Comparison of ENCODE assay signal across 20 mouse cellular contexts in genomic region chr10:117000975-117001374, GRCm38 (mm10). TPM values are rescaled to one million over a fixed set of nuclear protein-coding genes. Genes with fewer than 3 reads are reported as not detected.
DNase-seq lines count a peak whose midpoint lies in the region; ATAC-seq lines count a peak whose summit lies in the region.
"Had no signal": no experiment of that assay in that cellular context is flagged by ENCODE, and none has a peak within 500 bp of the region (broad histone marks: within the 10 kb centered on the region; RNA-seq: fewer than 3 reads in every experiment).

No protein-coding gene starts in this region.

- no peak overlapping the region for H3K4me2 ChIP-seq in forebrain, embryonic 14.5 days (ENCODE audit: low read length)
- H3K4me2 ChIP-seq in forebrain, embryonic 13.5 days: no peak overlapping the region
- H3K4me2 ChIP-seq in heart, embryonic 15.5 days: peak overlapping the region; percentile 33
- H3K4me2 ChIP-seq: hindbrain, embryonic 12.5 days; liver, embryonic 13.5 days; neural tube, embryonic 15.5 days; stomach, embryonic 15.5 days had no signal

- intact Hi-C loops in heart, postnatal 14 days (cut with DNase I): no loop called here

- H3K36me3 ChIP-seq in forebrain, embryonic 14.5 days (ENCODE audit: control insufficient read depth, insufficient read depth, low read length): no peaks in the 10 kb centered on the region
- no peaks in the 10 kb centered on the region for H3K36me3 ChIP-seq in forebrain, embryonic 13.5 days (ENCODE audit: poor library complexity, severe bottlenecking)
- no peaks in the 10 kb centered on the region for H3K36me3 ChIP-seq in heart, embryonic 15.5 days
- H3K36me3 ChIP-seq: hindbrain, embryonic 12.5 days; liver, embryonic 13.5 days; neural tube, embryonic 15.5 days; stomach, embryonic 15.5 days had no signal

- no peak for ATAC-seq in forebrain, embryonic 14.5 days
- ATAC-seq in forebrain, embryonic 13.5 days: no peak
- ATAC-seq in heart, embryonic 15.5 days (replicated peaks; ENCODE audit: insufficient number of reproducible peaks, insufficient read depth, low FRiP score, low read depth): 0 out of 2 replicates have a peak, but pooled peaks have one; percentile 29
- ATAC-seq: CD4-positive, CD25-positive, alpha-beta regulatory T cell, adult 4 months had no signal

- no peak overlapping the region for H3K4me3 ChIP-seq in forebrain, embryonic 14.5 days (ENCODE audit: low read depth, low read length)
- no peak overlapping the region for H3K4me3 ChIP-seq in forebrain, embryonic 13.5 days
- no peak overlapping the region; the same call in 1 of the 2 replicates for H3K4me3 ChIP-seq in heart, embryonic 15.5 days
- H3K4me3 ChIP-seq: erythroblast, embryonic 14.5 days; hindbrain, embryonic 12.5 days; liver, embryonic 13.5 days; neural tube, embryonic 15.5 days; stomach, embryonic 15.5 days had no signal

- no peak overlapping the region for H3K27ac ChIP-seq in forebrain, embryonic 14.5 days (ENCODE audit: low read depth, low read length)
- H3K27ac ChIP-seq in forebrain, embryonic 13.5 days: no peak overlapping the region
- peak overlapping the region; percentile 44 for H3K27ac ChIP-seq in heart, embryonic 15.5 days
- H3K27ac ChIP-seq: hindbrain, embryonic 12.5 days; liver, embryonic 13.5 days; neural tube, embryonic 15.5 days; stomach, embryonic 15.5 days had no signal

- no peaks in the 10 kb centered on the region for H3K27me3 ChIP-seq in forebrain, embryonic 14.5 days (replicated peaks; ENCODE audit: control insufficient read depth, insufficient read depth, low read length)
- no peaks in the 10 kb centered on the region for H3K27me3 ChIP-seq in forebrain, embryonic 13.5 days
- no peaks in the 10 kb centered on the region for H3K27me3 ChIP-seq in heart, embryonic 15.5 days
- H3K27me3 ChIP-seq: hindbrain, embryonic 12.5 days; liver, embryonic 13.5 days; neural tube, embryonic 15.5 days; stomach, embryonic 15.5 days had no signal

- H3K9ac ChIP-seq in forebrain, embryonic 14.5 days (ENCODE audit: low read length): no peak overlapping the region
- H3K9ac ChIP-seq in forebrain, embryonic 13.5 days: no peak overlapping the region
- H3K9ac ChIP-seq in heart, embryonic 15.5 days: no peak overlapping the region
- H3K9ac ChIP-seq: hindbrain, embryonic 12.5 days; liver, embryonic 13.5 days; neural tube, embryonic 15.5 days; stomach, embryonic 15.5 days had no signal

- 65% methylated on average over 12 of the region's 12 CpGs for WGBS in forebrain, embryonic 14.5 days
- 61% methylated on average over 12 of the region's 12 CpGs for WGBS in forebrain, embryonic 13.5 days
- 37% methylated on average over 12 of the region's 12 CpGs for WGBS in heart, embryonic 15.5 days

- H3K9me3 ChIP-seq in forebrain, embryonic 14.5 days (replicated peaks; ENCODE audit: control insufficient read depth, low read length): no peaks in the 10 kb centered on the region
- no peaks in the 10 kb centered on the region for H3K9me3 ChIP-seq in forebrain, embryonic 13.5 days (replicated peaks)
- H3K9me3 ChIP-seq in heart, embryonic 15.5 days (replicated peaks): no peaks in the 10 kb centered on the region
- H3K9me3 ChIP-seq: hindbrain, embryonic 12.5 days; liver, embryonic 13.5 days; neural tube, embryonic 15.5 days; stomach, embryonic 15.5 days had no signal

- H3K4me1 ChIP-seq in forebrain, embryonic 14.5 days (ENCODE audit: control insufficient read depth, insufficient read depth, low read length): no peaks in the 10 kb centered on the region
- H3K4me1 ChIP-seq in forebrain, embryonic 13.5 days: no peaks in the 10 kb centered on the region
- peaks cover 19% of the 10 kb centered on the region for H3K4me1 ChIP-seq in heart, embryonic 15.5 days (replicated peaks)

- DNase-seq in forebrain, embryonic 14.5 days (ENCODE audit: low spot score): peak; percentile 40
- DNase-seq in heart, postnatal 14 days: no peak
- DNase-seq in lung, postnatal 10 days: peak; percentile 18
- no peak for DNase-seq in lung, postnatal 36 days
- DNase-seq in skeletal muscle tissue, adult 2 months (ENCODE audit: low read depth, low spot score): peak; percentile 13
- DNase-seq: cerebellum, adult 11 months; kidney, adult 11 months; kidney, postnatal 36 days; liver, embryonic 13.5 days had no signal

RNA-seq across cellular contexts. Expression of gene Best3, which starts 14.9 kb away (rescaled TPM):
- 0.10 TPM in 1 of 2 replicates, not detected in the other for polyA plus RNA-seq in forebrain, embryonic 14.5 days (2014; fragmentation: Nextera tagmentation; extraction: Ambion mirVana)
- 0.08 TPM in 1 of 2 replicates, not detected in the other for polyA plus RNA-seq in forebrain, embryonic 13.5 days (2015; fragmentation: Nextera tagmentation; extraction: Ambion mirVana)
- polyA plus RNA-seq in heart, embryonic 15.5 days (2015; fragmentation: Nextera tagmentation; extraction: Ambion mirVana): 0.58 and 0.67 TPM in 2 replicates
- 1 to 10 TPM; 2.5 TPM for total RNA-seq in heart, postnatal 14 days (2021)
- total RNA-seq: megakaryocyte, adult 5-6 weeks; monocyte, adult 5-6 weeks had no signal
- polyA plus RNA-seq: CD4-positive, CD25-positive, alpha-beta regulatory T cell, adult 4 months; erythroblast, embryonic 14.5 days had no signal

RNA-seq across cellular contexts. Expression of gene Gm10271, which starts 28.6 kb away (rescaled TPM):
- polyA plus RNA-seq in forebrain, embryonic 14.5 days (2014; fragmentation: Nextera tagmentation; extraction: Ambion mirVana): not detected in 2 replicates
- polyA plus RNA-seq in forebrain, embryonic 13.5 days (2015; fragmentation: Nextera tagmentation; extraction: Ambion mirVana): not detected in 2 replicates
- not detected in 2 replicates for polyA plus RNA-seq in heart, embryonic 15.5 days (2015; fragmentation: Nextera tagmentation; extraction: Ambion mirVana)
- not detected for total RNA-seq in heart, postnatal 14 days (2021)
- total RNA-seq: left cerebral cortex, postnatal 10 days; megakaryocyte, adult 5-6 weeks; monocyte, adult 5-6 weeks had no signal
- polyA plus RNA-seq: CD4-positive, CD25-positive, alpha-beta regulatory T cell, adult 4 months; erythroblast, embryonic 14.5 days; hindbrain, embryonic 12.5 days; liver, embryonic 13.5 days; neural tube, embryonic 15.5 days; small intestine, adult 2 months; stomach, embryonic 15.5 days had no signal

RNA-seq across cellular contexts. Expression of gene Lrrc10, which starts 44.2 kb away (rescaled TPM):
- polyA plus RNA-seq in forebrain, embryonic 14.5 days (2014; fragmentation: Nextera tagmentation; extraction: Ambion mirVana): not detected in 2 replicates
- polyA plus RNA-seq in forebrain, embryonic 13.5 days (2015; fragmentation: Nextera tagmentation; extraction: Ambion mirVana): not detected in 2 replicates
- 52.1 and 60.4 TPM in 2 replicates for polyA plus RNA-seq in heart, embryonic 15.5 days (2015; fragmentation: Nextera tagmentation; extraction: Ambion mirVana)
- 100 to 1,000 TPM; 247 to 264 TPM for total RNA-seq in heart, postnatal 14 days (2021)
- total RNA-seq: megakaryocyte, adult 5-6 weeks; monocyte, adult 5-6 weeks had no signal
- polyA plus RNA-seq: CD4-positive, CD25-positive, alpha-beta regulatory T cell, adult 4 months; erythroblast, embryonic 14.5 days; hindbrain, embryonic 12.5 days; liver, embryonic 13.5 days; neural tube, embryonic 15.5 days; small intestine, adult 2 months; stomach, embryonic 15.5 days had no signal

RNA-seq across cellular contexts. Expression of gene Rab3ip, which starts 50.4 kb away (rescaled TPM):
- polyA plus RNA-seq in forebrain, embryonic 14.5 days (2014; fragmentation: Nextera tagmentation; extraction: Ambion mirVana): 37.3 and 42.8 TPM in 2 replicates
- 43.1 and 45.7 TPM in 2 replicates for polyA plus RNA-seq in forebrain, embryonic 13.5 days (2015; fragmentation: Nextera tagmentation; extraction: Ambion mirVana)
- polyA plus RNA-seq in heart, embryonic 15.5 days (2015; fragmentation: Nextera tagmentation; extraction: Ambion mirVana): 58.1 and 68.7 TPM in 2 replicates
- total RNA-seq in heart, postnatal 14 days (2021): 10 to 100 TPM; 78.8 to 87.1 TPM

Comparison
In these comparisons a context has a peak if more than half of its experiments do, and no peak if none do; other contexts are left out.
1. DNase-seq: peak in forebrain, embryonic 14.5 days (single experiment), lung, postnatal 10 days (single experiment) and skeletal muscle tissue, adult 2 months (single experiment); none in heart, postnatal 14 days (0 of 2) and lung, postnatal 36 days (single experiment).
2. RNA of gene Lrrc10, which starts 44.2 kb away (polyA plus RNA-seq): 52.1 to 60.4 TPM in heart, embryonic 15.5 days; not detected in forebrain, embryonic 14.5 days and not detected in forebrain, embryonic 13.5 days; every median in the first group is over 10 times any median in the second.